Mouse (Mus musculus) right cerebral cortex, adult 18-20 months (tissue): ENCODE measurements at regions not wholly inside any gene's neighbourhood (a gene's known extent, or its start where the extent isn't known, plus 50 kb on each side); places are given as distances from the start of the nearest gene placed in this dataset.

Source experiments
- DNase-seq: peaks from one replicate; pipeline ENCODE4 v3.0.0; 2022; ENCODE audit warnings: mixed read lengths

DNA sequence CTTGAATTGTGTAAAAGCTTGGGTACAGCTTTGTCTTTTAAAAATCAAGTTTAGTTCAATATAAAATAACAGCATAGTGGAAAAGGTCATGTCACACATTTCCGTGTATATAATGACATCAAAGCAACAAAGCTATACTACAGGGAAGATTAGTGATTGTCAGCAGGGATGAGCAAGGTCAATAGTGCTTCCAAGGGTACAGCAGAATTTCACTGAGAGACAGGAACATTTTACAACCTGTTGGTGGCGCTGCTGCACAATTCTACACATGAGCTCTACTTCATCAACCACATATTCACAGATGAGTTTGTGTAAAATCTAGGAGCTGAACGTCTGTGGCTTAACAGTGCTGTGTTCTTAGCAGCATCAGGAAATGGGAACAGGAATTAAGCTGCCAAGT, 74.3 kb upstream of the A2m start:
- DNase-seq, result peak; percentile 62

- no peak for DNase-seq
Measured at GRCm38 (mm10) chr6:121560393-121560793, 74.8 kb upstream of the A2m start.

- DNase-seq, result no peak
Measured at GRCm38 (mm10) chr6:121556481-121556880, 78.7 kb upstream of the A2m start.

DNA sequence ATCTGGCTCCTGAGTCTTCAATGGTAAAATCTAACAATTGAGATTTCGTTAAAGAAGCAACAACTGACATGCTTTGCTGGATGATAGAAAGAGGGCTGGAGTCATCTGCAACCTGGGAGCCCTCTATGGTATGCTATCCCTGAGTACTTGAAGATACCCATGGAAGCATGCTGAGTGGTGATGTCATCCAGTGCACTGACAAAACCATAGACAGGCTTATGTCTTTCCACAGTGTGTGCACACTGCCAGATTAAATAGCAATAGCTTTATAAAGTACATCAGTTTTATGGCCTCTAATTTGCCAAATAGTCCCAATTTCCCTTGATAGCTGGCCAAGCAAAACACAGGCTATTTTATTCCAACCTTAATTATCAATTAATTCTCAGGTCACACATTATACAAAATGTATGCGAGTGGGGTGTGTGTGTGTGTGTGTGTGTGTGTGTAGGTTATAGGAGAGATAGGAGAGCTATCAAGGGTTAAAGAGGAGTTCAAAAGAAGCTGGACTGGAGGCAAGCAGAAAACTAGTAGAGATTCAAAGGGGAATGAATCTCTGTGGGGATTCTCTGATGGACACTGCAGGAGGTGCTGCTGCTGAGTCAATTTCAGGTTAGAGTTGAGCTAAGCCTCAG, 80.1 kb upstream of the Iqsec3 start:
- no peak for DNase-seq

- no peak for DNase-seq
Measured at GRCm38 (mm10) chr6:121533521-121533920, 60.0 kb upstream of the Iqsec3 start.

DNA sequence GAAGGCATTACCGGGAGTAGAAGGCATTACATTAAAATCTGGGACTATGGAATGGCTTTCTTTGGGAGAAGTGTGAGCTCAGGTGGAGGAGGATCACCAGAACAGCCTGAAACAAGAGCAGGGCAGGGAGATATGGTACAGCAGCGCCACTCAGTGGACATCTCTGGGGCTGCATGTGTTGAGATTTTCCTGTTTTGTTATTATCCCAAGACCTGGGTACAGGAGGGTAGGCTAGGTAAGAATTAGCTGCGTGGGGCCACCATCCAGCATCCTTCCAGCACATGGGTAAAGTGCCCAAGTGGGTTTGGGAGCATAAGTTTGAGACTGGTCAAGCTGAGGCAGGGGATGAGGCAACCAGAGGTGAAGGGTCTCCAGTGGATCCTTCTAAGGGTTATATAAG, 59.4 kb upstream of the Iqsec3 start:
- peak; percentile 58 for DNase-seq

GRCm38 (mm10) chr6:121531825-121532389, 58.4 kb upstream of the Iqsec3 start:
- no peak for DNase-seq

GRCm38 (mm10) chr6:121527281-121527680, 53.8 kb upstream of the Iqsec3 start:
- no peak for DNase-seq

GRCm38 (mm10) chr6:121526121-121526520, 52.6 kb upstream of the Iqsec3 start:
- DNase-seq, result no peak

GRCm38 (mm10) chr6:121524613-121524970, 51.1 kb upstream of the Iqsec3 start:
- DNase-seq, result no peak

DNA sequence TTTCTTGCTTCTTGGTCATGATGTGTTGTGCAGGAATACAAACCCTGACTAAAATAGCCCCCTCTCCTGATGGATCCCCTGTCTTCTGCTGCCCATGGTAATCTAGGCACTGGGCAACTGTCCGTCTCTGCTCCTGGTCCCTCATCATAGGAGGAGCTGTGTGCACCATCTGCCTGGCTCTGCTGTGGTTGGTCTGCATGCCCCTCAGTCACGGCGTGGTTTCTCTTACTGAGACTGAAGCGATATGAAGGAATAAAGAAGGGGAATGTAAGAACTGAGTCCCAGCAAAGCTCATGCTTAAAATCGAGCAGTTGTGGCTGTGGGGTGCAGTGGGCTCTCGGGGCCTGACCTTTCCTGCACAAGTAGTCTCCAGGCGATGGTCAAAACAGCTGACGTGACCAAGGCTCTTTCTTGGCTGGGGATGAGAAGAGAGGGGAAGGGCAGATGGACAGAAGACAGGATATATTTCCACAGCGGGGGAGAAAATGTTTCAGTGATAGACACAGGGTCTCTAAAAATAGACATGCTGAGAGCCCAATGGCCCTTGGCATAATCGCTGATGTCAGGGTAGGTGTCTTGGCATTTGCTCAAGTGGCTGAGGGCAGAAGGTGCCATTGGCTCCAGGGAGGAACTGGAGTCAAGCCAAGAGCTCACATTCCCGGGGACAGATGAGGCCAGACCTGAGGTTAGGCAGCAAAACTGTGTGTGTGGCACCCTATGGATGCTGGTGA, 50.6 kb upstream of the Iqsec3 start:
- DNase-seq, result no peak
